Mouse (Mus musculus) bone marrow macrophage, adult 2 months (primary cell): ENCODE results near the gene Ap2a2.

Source experiments
- CTCF ChIP-seq: IDR thresholded peaks from 2 replicates; pipeline ENCODE4 v1.5.1; 2012; ENCODE audit warnings: low read depth, mild to moderate bottlenecking, low read length, moderate library complexity
- POLR2A ChIP-seq: IDR thresholded peaks from 2 replicates; pipeline ENCODE4 v1.6.1; 2012; ENCODE audit warnings: mild to moderate bottlenecking, low read depth, low read length, borderline replicate concordance

- TF ChIP-seq CTCF (no peak), POLR2A (no peak)
Measured at GRCm38 (mm10) chr7:141581323-141581722, 19.4 kb downstream of the Ap2a2 start.
